9 mouse cellular contexts compared by ENCODE assay signal in the genomic region with DNA sequence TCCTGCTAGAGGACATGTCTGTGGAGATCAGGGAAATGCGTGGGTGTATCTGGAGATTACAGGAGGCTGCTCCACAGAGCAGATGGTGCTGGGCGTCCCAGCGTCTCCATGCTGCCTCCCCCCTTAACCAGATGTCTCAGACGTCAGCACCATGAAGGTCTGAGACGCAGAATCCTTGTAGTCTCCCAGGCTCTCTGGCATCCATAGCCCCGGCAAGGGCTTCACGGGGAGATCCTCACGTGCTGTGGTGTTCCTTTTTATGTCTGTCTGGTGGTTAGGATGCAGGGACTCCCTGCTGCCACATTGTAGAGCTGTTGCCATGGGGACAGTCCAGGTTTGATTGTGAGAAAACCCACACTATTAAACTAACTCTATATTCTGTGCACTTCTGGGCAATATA.
DNase-seq lines count a peak whose midpoint lies in the region; ATAC-seq and TF ChIP-seq lines count a peak whose summit lies in the region.
"Had no signal": no experiment of that assay in that cellular context is flagged by ENCODE, and none has a peak within 500 bp of the region (broad histone marks: within the 10 kb centered on the region; RNA-seq: fewer than 3 reads in every experiment).

No protein-coding gene starts in this region.

- H3K4me3 ChIP-seq in left cerebral cortex, adult 2 months, result no peak overlapping the region
- no peak overlapping the region for H3K4me3 ChIP-seq in olfactory bulb, adult 2 months (ENCODE audit: insufficient read depth, low read depth, low read length)
- H3K4me3 ChIP-seq in kidney, embryonic 14.5 days (ENCODE audit: low read length), result no peak overlapping the region

- peaks cover 44% of the 10 kb centered on the region for H3K4me1 ChIP-seq in olfactory bulb, adult 2 months (ENCODE audit: control insufficient read depth, insufficient read depth, low read length)
- no peaks in the 10 kb centered on the region for H3K4me1 ChIP-seq in kidney, embryonic 14.5 days (ENCODE audit: control insufficient read depth, insufficient read depth, low read length)

- H3K9me3 ChIP-seq in kidney, embryonic 14.5 days (ENCODE audit: control insufficient read depth, low read length), result no peaks in the 10 kb centered on the region

- no peak overlapping the region for H3K4me2 ChIP-seq in kidney, embryonic 14.5 days (replicated peaks; ENCODE audit: low read depth, low read length)

- H3K27ac ChIP-seq in left cerebral cortex, adult 2 months, result peak overlapping the region; percentile 83
- peak overlapping the region; percentile 69 for H3K27ac ChIP-seq in olfactory bulb, adult 2 months (ENCODE audit: insufficient read depth, low read depth, low read length)
- no peak overlapping the region for H3K27ac ChIP-seq in kidney, embryonic 14.5 days (ENCODE audit: low read depth, low read length)

- no peak for ATAC-seq in kidney, embryonic 14.5 days (ENCODE audit: low FRiP score, low TSS enrichment)

- TF ChIP-seq POLR2A in olfactory bulb, adult 2 months (IDR thresholded peaks at IDR 0.05; ENCODE audit: insufficient read depth, low read depth, low read length), result no peak

- no peak for TF ChIP-seq CTCF in left cerebral cortex, adult 2 months (IDR thresholded peaks at IDR 0.05)
- TF ChIP-seq CTCF in olfactory bulb, adult 2 months (IDR thresholded peaks at IDR 0.05; ENCODE audit: insufficient read depth, low read depth, low read length), result no peak

- H3K36me3 ChIP-seq in kidney, embryonic 14.5 days (ENCODE audit: control insufficient read depth, insufficient read depth, low read length), result peaks cover 66% of the 10 kb centered on the region

- peak; percentile 18 for DNase-seq in cerebellum, adult 9-10 months
- DNase-seq in cerebellum, adult 8-10 months, result no peak
- peak; percentile 68 to 84 for DNase-seq in frontal cortex, adult 2 months (ENCODE audit: extremely low spot score in 1 of 2, low spot score in 1 of 2)
- peak; percentile 58 to 62 for DNase-seq in left cerebral cortex, adult 2 months (ENCODE audit: extremely low spot score in 1 of 2, low spot score in 2 of 2)
- DNase-seq in heart, adult 11 months, result no peak
- DNase-seq in thymus, postnatal 25 days, result no peak
- DNase-seq: gastrocnemius, postnatal 36 days had no signal

- H3K27me3 ChIP-seq in kidney, embryonic 14.5 days (ENCODE audit: control insufficient read depth, insufficient read depth, low read length), result no peaks in the 10 kb centered on the region

- intact Hi-C loops in left cerebral cortex, adult 2 months (cut with DNase I), result loop anchor here (1.0 kb wide), 1 partner anchor 141 kb away; no protein-coding TSS in a partner anchor

- 27% methylated on average over 8 of the region's 8 CpGs for WGBS in olfactory bulb, adult 2 months
- WGBS in kidney, embryonic 14.5 days, result 48% methylated on average over 8 of the region's 8 CpGs

- no peak overlapping the region for H3K9ac ChIP-seq in kidney, embryonic 14.5 days (ENCODE audit: low read depth, low read length)

Comparison
In these comparisons a context has a peak if more than half of its experiments do, and no peak if none do; other contexts are left out.
1. DNase-seq: peak in cerebellum, adult 9-10 months (single experiment), frontal cortex, adult 2 months (2 of 2) and left cerebral cortex, adult 2 months (2 of 2); none in cerebellum, adult 8-10 months (single experiment), heart, adult 11 months (single experiment) and thymus, postnatal 25 days (single experiment).